Mouse (Mus musculus) kidney, adult 2 months (tissue): ENCODE measurements around the gene Csrnp2. TPM values are rescaled to one million over a fixed set of nuclear protein-coding genes. Genes with fewer than 3 reads are reported as not detected.
"Not testable (repeated sequence)": the region's sequence is repeated elsewhere in the genome, so short reads cannot be mapped to it uniquely, and the experiment has no call there.

Experiments used
- DNase-seq: peaks from one replicate; pipeline ENCODE4 v3.0.0; 2021
- H3K27ac ChIP-seq: fragments of 200-500 bp; 2 replicates; pipeline ENCODE4 v1.5.1; 2012; ENCODE audit warnings: low read depth, low read length, control low read depth, inconsistent platforms; ENCODE audit not compliant: insufficient read depth
- H3K27me3 ChIP-seq: fragments of 200-500 bp; replicated peaks from 2 replicates; pipeline ENCODE4 v1.6.1; 2012; ENCODE audit warnings: mild to moderate bottlenecking, moderate library complexity, low read length, inconsistent platforms; ENCODE audit not compliant: control insufficient read depth, insufficient read depth
- H3K36me3 ChIP-seq: fragments of 200-500 bp; 2 replicates; pipeline ENCODE4 v1.6.1; 2012; ENCODE audit warnings: mild to moderate bottlenecking, moderate library complexity, low read length, inconsistent platforms; ENCODE audit not compliant: control insufficient read depth, insufficient read depth
- H3K4me1 ChIP-seq: fragments of 200-500 bp; 2 replicates; pipeline ENCODE4 v1.6.1; 2011; ENCODE audit warnings: low read length; ENCODE audit not compliant: control insufficient read depth, insufficient read depth
- H3K4me3 ChIP-seq: fragments of 200-500 bp; 2 replicates; pipeline ENCODE4 v1.5.1; 2011; ENCODE audit warnings: mild to moderate bottlenecking, low read depth, low read length, control low read depth; ENCODE audit not compliant: insufficient read depth
- CTCF ChIP-seq: fragments of 200-500 bp; conservative IDR thresholded peaks from 2 replicates; pipeline ENCODE4 v1.5.1; 2011; ENCODE audit warnings: low read depth, mild to moderate bottlenecking, control low read depth, low read length, moderate library complexity, mixed read lengths; ENCODE audit not compliant: insufficient read depth, insufficient read length
- POLR2A ChIP-seq: fragments of 200-500 bp; IDR thresholded peaks from one replicate; pipeline ENCODE4 v1.6.1; 2011; ENCODE audit warnings: low read depth, low read length, control low read depth
- WGBS: fragments of 180-500 bp; shearing (Covaris S2); methylation state at CpG from one replicate; pipeline ENCODE4 v1.1.7; 2018; 5-methylcytosine and 5-hydroxymethylcytosine counted together
- polyA plus RNA-seq: library from polyadenylated mRNA; depleted of rRNA; stranded (reverse); fragments of >200 nt; gene quantifications from 2 replicates; pipeline ENCODE4 v1.2.3, GENCODE M21; 2012; rRNA removed

The Csrnp2 gene
- 2.6 and 2.7 TPM in 2 replicates for polyA plus RNA-seq

GRCm38 (mm10) chr15:100495102-100495501, at the start of gene Csrnp2:
Csrnp2 (minus strand) TSS chr15:100495488.
- Histone ChIP-seq H3K4me1 (peaks cover 4% of the 10 kb centered on the region; the same call in 1 of the 2 replicates), H3K4me3 (peak within 1 kb of the TSS; percentile 69), H3K27ac (no peak within 1 kb of the TSS), H3K36me3 (no peaks in the 10 kb centered on the region), H3K27me3 (no peaks in the 10 kb centered on the region)
- WGBS: under 1% methylated on average over 40 of the region's 40 CpGs
- TF ChIP-seq POLR2A (peak; percentile 96), CTCF (no peak)
- peak; percentile 94 for DNase-seq

DNA sequence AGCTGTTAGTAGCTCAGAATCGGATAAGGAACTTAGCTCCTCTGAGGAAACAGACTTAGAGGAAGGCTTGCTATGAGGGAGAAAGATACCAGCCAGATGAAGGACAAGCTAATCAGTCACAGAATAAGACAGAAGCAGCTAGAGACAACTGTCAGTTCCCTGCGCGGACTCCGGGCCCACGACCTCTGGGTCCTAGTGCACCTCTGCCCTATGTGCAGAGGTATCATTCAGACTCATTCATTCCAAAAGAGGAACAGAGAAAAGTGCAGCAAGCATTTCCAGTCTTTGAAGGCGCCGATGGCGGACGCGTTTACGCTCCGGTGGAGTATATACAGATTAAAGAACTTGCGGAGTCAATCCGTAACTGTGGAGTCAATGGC, 48.4 kb upstream of the Csrnp2 start:
- WGBS: 92% methylated on average over 14 of the region's 14 CpGs
- not testable (repeated sequence) for DNase-seq, H3K27ac ChIP-seq

GRCm38 (mm10) chr15:100542876-100543650, 47.8 kb upstream of the Csrnp2 start:
- not testable (repeated sequence) for H3K4me3 ChIP-seq, H3K27me3 ChIP-seq, H3K4me1 ChIP-seq, DNase-seq, H3K36me3 ChIP-seq, H3K27ac ChIP-seq
- WGBS: 96% methylated on average over 28 of the region's 28 CpGs

More for the DNA sequence above, 48.4 kb upstream of the Csrnp2 start:
- H3K4me1 ChIP-seq, H3K27me3 ChIP-seq, H3K4me3 ChIP-seq, H3K36me3 ChIP-seq: not testable (repeated sequence)

DNA sequence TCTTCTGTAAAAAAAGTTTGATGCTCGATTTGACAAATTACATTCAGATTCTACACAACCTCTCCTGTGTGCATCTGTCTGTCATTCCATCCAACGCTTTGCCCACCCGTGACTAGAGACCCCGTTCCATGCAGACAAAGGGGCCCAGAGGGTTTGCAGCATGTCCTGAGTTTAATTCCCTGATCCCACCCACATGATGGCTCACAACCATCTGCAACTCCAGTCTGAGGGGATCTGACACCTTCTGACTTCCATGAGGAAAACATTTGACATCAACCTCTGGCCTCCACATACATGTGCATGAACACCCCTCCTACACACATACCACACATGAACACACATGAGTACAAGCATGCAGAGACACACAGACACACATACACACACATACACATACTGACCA, 46.1 kb upstream of the Csrnp2 start:
- no peaks in the 10 kb centered on the region for H3K27me3 ChIP-seq
- H3K36me3 ChIP-seq: no peaks in the 10 kb centered on the region; the same call in 1 of the 2 replicates
- DNase-seq: no peak
- no peak for TF ChIP-seq POLR2A
- no peak for TF ChIP-seq CTCF
- 87% methylated on average over 4 of the region's 4 CpGs for WGBS
- peak overlapping the region; percentile 56; the same call in 1 of the 2 replicates for H3K27ac ChIP-seq
- H3K4me1 ChIP-seq: peaks cover 8% of the 10 kb centered on the region; the same call in 1 of the 2 replicates
- H3K4me3 ChIP-seq: no peak overlapping the region

GRCm38 (mm10) chr15:100541001-100541400, 45.7 kb upstream of the Csrnp2 start:
- H3K27ac ChIP-seq, H3K27me3 ChIP-seq, DNase-seq, H3K4me1 ChIP-seq, H3K36me3 ChIP-seq, H3K4me3 ChIP-seq: not testable (repeated sequence)
- WGBS: 60% methylated on average over 1 of the region's 1 CpGs

DNA sequence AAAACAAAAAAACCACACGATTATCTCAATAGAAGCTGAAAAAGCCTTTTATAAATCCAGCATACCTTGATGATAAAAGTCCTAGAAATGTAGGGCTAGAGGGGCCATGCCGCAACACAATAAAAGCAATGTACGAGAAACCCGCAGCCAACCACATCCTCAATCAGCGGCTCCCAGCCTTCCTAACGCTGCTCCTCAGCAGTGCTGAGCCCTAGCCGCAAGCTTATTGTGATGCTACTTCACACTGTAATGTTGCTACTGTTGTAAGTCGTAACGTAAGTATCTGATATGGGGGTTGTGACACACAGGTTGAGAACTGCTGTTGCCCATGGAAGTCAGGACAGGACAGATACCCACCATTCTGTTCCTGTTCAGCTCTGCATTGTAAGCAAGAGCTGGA, 44.1 kb upstream of the Csrnp2 start:
- H3K27ac ChIP-seq: no peak overlapping the region
- 93% methylated on average over 9 of the region's 9 CpGs for WGBS
- no peaks in the 10 kb centered on the region for H3K27me3 ChIP-seq
- H3K4me3 ChIP-seq: no peak overlapping the region
- DNase-seq: no peak
- H3K36me3 ChIP-seq: no peaks in the 10 kb centered on the region; the same call in 1 of the 2 replicates
- H3K4me1 ChIP-seq: peaks cover 8% of the 10 kb centered on the region; the same call in 1 of the 2 replicates
- TF ChIP-seq POLR2A (no peak), CTCF (no peak)

GRCm38 (mm10) chr15:100537913-100538312, 42.6 kb upstream of the Csrnp2 start:
- Histone ChIP-seq H3K27me3 (no peaks in the 10 kb centered on the region), H3K36me3 (no peaks in the 10 kb centered on the region; the same call in 1 of the 2 replicates)

GRCm38 (mm10) chr15:100527900-100528299, 32.6 kb upstream of the Csrnp2 start:
- DNase-seq: no peak
- Histone ChIP-seq H3K4me3 (no peak overlapping the region), H3K36me3 (no peaks in the 10 kb centered on the region; the same call in 1 of the 2 replicates), H3K4me1 (no peaks in the 10 kb centered on the region), H3K27me3 (no peaks in the 10 kb centered on the region), H3K27ac (no peak overlapping the region)
- WGBS: 50% methylated on average over 5 of the region's 5 CpGs
- TF ChIP-seq CTCF (no peak), POLR2A (no peak)

More at GRCm38 (mm10) chr15:100537913-100538312, 42.6 kb upstream of the Csrnp2 start:
- WGBS: 79% methylated on average over 6 of the region's 6 CpGs
- H3K27ac ChIP-seq: no peak overlapping the region
- H3K4me1 ChIP-seq: peaks cover 8% of the 10 kb centered on the region; the same call in 1 of the 2 replicates
- no peak overlapping the region for H3K4me3 ChIP-seq
- TF ChIP-seq CTCF (peak; percentile 42), POLR2A (no peak)
- DNase-seq: peak; percentile 79
